Mouse (Mus musculus): ENCODE measurements around the gene Ppil2.

The Ppil2 gene

GRCm38 (mm10) chr16:17040716-17041115 is 70.3 kb downstream of the Ppil2 start:
- DNase-seq (ENCODE audit: extremely low read depth, low read depth, low spot score) = no peak
